Mouse (Mus musculus): Measurements from ENCODE around the gene Peli2.

The Peli2 gene

DNA sequence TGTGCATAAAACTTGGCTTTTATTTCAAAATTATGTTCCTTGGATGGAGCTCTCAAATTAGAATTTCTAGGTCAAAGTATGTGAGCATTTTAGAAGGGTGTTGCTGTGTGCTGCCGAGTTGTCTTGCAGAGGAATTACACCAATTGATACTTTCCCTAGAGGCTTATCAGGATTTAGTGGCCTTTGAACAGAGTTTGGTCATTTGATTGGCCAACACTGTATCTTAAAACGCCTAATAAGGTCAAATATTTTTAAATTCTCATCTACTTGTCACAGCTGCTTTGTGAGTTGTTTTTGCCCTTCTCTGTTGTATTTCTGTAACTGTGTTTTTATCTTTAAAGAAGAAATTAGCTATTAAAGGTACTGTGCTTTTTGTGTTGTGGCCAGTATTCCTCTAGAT lies 32.4 kb downstream of the Peli2 start:
- no peak for DNase-seq (ENCODE audit: low read depth, low spot score)

- DNase-seq (ENCODE audit: low read depth, low spot score): no peak
Observed at GRCm38 (mm10) chr14:48153865-48154511, 33.4 kb downstream of the Peli2 start.

GRCm38 (mm10) chr14:48154641-48155040 lies 34.0 kb downstream of the Peli2 start:
- no peak for DNase-seq (ENCODE audit: low read depth, low spot score)

DNA sequence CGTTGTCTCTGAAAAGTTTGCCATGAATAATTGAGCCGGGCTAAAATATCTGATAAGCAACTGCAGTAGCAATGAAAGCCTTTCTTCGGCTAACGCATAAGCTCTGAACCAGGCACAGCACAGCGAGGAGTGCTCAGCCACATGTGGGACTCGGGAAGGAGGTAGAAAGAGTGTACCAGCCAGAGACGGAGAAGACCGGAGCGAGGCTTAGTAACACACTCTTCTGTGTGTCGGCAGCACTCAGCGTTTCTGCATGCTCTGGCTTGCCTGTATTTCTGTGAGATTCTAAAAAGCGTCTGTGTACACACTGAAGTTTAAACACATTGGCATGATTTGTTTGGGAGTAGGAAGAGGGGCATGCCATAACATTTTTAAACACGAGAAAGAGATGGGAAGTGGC lies 34.5 kb downstream of the Peli2 start:
- no peak for DNase-seq (ENCODE audit: low read depth, low spot score)

GRCm38 (mm10) chr14:48157085-48157484 lies 36.5 kb downstream of the Peli2 start:
- no peak for DNase-seq (ENCODE audit: low read depth, low spot score)

GRCm38 (mm10) chr14:48157835-48158234 lies 37.2 kb downstream of the Peli2 start:
- no peak for DNase-seq (ENCODE audit: low read depth, low spot score)

GRCm38 (mm10) chr14:48159401-48159800 lies 38.8 kb downstream of the Peli2 start:
- DNase-seq (ENCODE audit: low read depth, low spot score): no peak

GRCm38 (mm10) chr14:48162446-48162845 lies 41.8 kb downstream of the Peli2 start:
- no peak for DNase-seq (ENCODE audit: low read depth, low spot score)

GRCm38 (mm10) chr14:48164917-48165316 lies 44.3 kb downstream of the Peli2 start:
- no peak for DNase-seq (ENCODE audit: low read depth, low spot score)

DNA sequence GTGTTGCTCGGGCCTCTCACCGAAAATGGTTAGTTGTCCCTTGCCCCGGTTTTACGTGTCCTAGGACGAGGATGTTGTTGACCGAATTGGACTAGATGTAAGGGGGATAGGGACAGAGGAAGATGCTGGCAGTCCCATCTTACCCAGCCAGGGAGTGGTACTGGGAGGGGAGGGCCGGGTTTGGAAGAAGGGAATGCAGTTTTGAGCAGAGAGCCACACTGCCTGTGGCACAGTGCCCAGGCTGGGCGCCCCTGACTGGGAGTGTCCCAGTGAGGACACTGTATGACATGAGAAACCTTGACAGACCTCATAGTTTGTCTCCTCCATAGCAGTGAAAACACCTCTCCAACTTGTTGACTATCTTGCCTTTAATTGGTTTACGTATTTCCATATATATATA lies 45.8 kb downstream of the Peli2 start:
- DNase-seq (ENCODE audit: low read depth, low spot score): no peak

GRCm38 (mm10) chr14:48167020-48167419 lies 46.4 kb downstream of the Peli2 start:
- no peak for DNase-seq (ENCODE audit: low read depth, low spot score)

DNA sequence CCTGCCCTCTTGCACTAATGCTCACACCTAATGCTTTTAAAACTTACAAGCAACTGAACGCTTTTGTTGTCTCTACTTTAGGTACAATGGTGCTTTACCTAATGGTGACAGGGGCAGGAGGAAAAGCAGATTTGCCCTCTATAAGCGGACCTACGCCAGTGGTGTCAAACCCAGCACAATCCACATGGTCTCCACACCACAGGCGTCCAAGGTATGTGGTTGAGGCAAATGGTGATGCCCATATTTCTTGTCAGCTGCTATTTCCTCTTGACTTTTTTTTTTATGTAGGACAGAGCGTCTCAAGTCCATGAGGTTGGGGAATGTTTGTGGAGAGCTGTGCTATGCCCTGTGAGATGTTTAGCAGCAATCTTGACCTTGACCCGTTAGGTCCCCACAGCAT lies 47.5 kb downstream of the Peli2 start:
- DNase-seq (ENCODE audit: low read depth, low spot score): no peak

GRCm38 (mm10) chr14:48169970-48170369 lies 49.3 kb downstream of the Peli2 start:
- DNase-seq (ENCODE audit: low read depth, low spot score): no peak

GRCm38 (mm10) chr14:48171268-48171667 lies 50.6 kb downstream of the Peli2 start:
- no peak for DNase-seq (ENCODE audit: low read depth, low spot score)

DNA sequence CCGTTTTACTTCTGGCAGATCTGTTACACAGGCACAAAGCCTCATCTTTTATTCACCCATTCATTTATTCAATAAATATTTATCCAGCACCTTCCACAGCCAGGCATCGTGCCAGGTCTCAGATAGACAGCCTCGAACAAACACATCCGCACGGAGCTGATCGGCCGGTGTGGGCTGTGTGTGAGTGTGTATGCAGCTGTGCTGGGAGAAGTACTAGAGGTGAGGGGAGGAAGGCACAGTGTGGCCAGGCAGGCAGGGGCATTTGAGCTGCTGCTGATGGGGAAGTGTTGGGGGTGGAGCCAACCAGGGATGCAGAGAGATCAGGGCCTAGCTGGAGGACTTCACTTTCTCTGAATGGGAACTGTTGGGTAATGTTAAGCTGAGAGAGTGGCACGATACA lies 51.4 kb downstream of the Peli2 start:
- DNase-seq (ENCODE audit: low read depth, low spot score): no peak

DNA sequence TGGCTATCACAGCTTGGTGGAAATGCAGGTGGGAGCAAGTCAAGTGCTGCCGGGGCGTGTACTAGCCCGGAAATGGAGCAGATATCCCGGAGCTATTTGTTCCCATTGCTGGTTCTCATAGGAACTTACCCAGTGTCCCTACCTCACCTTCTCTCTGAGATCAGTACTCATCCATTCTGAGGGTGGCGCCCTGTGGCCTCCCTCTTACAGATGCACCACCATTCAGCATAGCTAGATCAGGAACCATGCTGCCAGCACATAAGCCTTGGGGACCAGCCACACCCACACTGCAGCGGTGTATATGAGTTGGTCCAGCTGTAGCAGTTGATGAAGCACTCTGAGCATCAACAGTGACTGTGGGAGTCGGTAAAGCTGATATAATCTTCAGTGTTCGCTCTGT lies 52.3 kb downstream of the Peli2 start:
- no peak for DNase-seq (ENCODE audit: low read depth, low spot score)

DNA sequence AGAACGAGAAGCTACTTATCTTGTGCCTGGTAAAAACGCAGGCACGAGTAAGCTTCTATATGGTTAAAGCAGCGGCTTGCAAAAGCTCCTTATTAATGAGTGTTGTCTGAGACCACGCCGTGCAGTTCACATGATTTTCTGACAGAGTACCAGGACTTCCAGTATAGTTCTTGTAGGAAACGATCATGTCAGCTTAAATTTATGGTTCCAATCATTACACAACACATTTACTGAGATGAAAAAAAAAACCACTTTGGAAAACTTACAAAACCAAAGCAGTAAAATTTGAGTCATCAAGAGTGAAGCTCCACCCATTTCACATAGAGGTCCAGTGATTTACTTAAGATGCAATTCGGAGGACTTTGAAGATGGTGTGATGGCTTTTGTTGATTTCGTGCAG lies 53.2 kb downstream of the Peli2 start:
- no peak for DNase-seq (ENCODE audit: low read depth, low spot score)

DNA sequence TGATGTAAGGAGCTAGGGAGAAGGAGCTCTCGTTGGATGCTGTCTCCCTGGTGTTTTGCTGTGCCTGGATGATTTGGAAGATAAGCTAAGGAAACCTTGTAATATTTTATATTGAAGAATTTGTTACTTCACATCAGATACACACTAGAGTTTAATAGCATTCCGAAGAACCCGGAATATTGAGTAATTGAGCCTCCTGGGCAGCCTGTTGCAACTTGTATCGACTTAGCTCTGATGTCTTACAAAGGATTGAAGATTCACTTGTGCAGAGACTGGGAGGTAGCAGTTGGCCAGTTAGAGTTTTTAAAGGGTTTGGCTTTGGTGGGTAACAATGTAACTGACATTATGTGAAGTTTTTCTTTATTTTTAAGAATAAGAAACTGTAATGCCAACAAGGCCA lies 53.7 kb downstream of the Peli2 start:
- no peak for DNase-seq (ENCODE audit: low read depth, low spot score)

DNA sequence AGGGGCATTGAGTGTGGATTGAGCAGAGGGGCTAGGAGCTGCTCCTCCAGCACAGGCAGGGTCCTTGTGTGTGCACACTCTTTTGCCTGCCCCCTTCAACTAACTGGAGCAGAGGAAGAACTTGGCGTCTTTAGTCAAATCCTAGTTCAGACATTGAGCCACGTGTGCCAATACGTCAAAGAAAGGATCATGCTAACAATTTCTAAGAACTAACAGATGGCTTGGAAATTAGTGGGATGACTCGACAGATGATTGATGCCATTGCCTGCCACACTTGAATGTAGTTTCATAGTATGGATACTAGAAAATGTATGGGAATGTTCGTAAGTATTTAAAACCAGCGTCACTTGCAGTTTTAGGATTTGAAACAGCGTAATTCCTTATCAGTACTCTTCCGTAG lies 54.5 kb downstream of the Peli2 start:
- DNase-seq (ENCODE audit: low read depth, low spot score): no peak

DNA sequence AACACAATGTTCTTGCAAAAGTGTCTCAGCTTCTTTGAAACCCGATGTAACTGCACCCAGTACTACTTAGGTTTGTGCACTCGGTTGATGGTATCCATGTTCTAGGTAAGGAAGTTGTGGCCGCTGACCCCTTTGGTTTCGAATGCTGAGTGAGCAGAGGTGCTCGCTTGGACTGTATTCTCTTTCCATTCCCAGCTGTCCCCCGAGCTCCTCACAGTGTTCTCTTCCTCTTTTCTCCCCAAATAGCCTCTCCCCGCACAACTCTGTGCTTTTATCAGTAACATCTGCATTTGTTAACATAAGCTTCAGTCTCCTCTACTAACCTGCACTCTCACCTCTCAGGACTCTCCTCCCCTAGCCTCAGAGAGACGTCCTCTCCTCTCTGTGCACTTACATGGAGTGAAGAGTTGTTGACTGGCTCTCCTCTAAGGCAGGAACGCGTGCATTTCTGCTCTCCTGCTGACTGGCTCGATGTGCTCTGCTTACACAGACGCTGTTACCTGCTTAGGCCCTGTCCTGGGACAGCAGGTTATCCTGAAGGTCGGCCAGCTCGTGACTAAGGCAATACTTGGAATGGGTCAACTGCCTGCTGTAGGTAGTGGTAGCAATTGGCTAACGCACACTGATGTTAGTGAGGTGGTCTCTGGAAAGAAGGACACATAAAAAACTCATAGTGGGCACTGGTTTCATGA lies 57.8 kb downstream of the Peli2 start:
- DNase-seq (ENCODE audit: low read depth, low spot score): no peak

DNA sequence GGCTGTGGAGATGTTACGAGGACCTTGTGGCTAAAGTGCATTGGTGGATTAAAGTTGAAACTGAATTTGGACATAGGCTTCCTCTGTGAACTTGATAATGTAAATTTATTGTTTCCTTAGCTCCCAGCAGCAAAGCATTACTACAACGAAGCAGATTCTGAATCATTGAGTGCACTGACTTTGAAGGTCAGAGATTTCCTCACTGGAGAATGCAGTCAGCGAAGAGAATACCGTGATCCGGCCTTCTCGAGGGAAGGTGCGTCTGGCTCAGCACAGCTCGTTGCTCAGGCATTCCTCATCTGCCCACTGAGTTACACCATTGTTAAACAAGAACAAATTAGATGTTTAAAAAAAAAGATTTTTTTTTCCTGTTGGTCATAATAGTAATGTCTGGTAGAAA lies 58.4 kb downstream of the Peli2 start:
- DNase-seq (ENCODE audit: low read depth, low spot score): no peak

DNA sequence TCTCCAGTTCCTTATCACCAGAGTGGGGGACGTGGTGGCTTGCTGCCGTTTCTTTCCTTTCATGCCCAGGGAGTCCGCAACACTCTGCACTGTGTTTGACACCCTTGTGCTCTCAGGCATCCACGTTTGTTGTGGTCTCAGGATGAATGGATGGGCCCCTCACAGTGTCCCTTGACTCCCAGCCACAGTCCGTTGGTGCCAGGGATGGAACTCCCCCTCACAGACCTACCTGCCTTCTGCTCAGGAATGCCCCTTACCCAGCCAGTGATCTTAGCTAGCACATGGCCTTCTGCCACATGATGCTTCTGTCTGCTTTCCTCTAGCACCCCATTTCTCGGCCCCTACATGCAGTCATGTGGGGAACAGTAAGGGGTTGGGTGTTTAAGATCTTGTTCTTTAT lies 65.7 kb downstream of the Peli2 start:
- no peak for DNase-seq (ENCODE audit: low read depth, low spot score)

DNA sequence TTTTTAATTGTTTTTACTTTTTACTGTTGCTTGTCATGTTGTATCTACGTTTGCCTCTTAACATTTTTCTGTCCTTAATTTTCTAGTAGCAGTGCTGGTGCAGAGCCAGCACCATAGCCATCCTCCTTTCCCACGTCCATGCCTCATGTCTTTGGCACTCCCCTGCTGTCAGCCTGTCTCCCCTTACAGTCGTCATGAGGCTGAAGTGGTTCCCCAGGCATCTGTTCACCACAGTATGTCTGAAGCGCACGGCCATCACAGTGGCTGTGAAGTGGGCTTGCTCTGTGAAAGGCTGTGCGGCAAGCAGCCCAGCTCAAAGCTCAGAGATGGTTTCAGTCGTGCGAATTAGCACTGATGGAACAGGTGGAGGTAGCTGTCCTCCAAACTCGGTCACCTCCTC lies 66.5 kb downstream of the Peli2 start:
- DNase-seq (ENCODE audit: low read depth, low spot score): no peak

GRCm38 (mm10) chr14:48189330-48189729 lies 68.7 kb downstream of the Peli2 start:
- DNase-seq (ENCODE audit: low read depth, low spot score): no peak

All from brain, embryonic 18.5 days (tissue).